Mouse (Mus musculus): ENCODE measurements around the gene Ccdc63.

Gene Ccdc63

DNA sequence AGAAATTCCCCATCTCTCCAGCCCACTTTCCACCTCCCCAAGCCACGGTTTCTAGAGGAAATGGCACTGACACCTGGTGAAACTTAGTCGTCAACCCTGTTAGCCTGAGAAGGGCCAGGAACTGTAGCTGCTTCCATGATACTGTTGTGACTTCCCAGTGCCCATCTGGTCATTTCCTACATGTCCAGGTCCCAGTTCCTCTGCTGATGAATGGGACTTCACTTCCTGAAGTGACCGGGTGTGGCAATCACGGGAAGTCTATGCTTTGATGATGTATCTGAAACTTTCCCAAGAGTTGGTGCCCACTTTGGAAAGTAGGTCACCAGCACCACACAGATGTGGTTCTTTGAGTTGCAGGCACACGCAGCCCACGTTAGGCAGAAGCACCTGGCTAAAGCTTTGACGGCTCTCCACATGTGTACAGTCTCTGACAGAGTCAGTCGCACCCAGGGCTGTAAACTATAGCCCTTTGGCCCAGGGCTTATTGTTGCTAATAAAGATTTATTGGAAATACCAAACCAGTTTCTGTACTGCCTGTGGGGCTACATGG lies 15.3 kb downstream of the Ccdc63 start:
- DNase-seq (ENCODE audit: low spot score in 2 of 2), result no peak

DNA sequence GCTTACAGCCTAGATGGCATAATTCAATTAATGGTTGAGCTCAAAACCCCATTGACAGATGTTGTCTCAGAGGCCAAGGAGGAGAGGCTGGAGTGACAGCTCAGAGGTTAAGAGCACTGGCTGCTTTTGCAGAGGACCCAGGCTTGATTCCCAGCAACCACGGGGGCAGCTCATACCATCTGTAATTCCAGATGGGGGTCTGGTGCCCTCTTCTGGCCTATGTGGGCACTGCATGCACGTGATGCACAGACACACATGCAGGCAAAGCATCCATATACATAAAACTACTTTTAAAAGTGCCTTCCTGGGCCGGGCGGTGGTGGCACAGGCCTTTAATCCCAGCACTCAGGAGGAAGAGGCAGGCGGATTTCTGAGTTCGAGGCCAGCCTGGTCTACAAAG lies 24.4 kb downstream of the Ccdc63 start:
- DNase-seq (ENCODE audit: low spot score in 2 of 2), result no peak

DNA sequence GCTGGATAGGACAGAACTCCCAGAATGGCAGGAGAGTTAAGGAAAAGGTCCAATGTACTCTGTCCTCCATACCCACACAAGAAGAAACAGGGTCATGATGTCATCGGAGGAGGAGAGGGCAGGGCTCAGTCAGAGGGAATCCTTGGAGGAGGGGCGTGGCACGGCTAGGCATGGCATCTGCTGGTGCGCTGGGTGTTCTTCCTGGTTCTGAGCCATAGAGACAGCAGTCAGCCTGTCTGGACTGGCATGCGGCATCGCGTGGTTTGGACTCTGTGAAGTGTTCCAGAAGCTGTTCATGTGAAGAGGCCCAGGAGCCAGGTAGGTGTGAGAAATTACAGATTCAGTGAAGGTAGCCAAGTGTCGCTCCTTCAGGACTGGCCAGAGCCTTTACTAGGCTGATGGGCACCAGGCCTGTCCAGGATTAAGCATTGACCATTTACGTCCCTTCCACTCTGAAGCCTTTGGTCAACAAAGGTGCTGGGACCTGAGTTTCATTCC lies 25.3 kb downstream of the Ccdc63 start:
- DNase-seq (ENCODE audit: low spot score in 2 of 2), result no peak

DNA sequence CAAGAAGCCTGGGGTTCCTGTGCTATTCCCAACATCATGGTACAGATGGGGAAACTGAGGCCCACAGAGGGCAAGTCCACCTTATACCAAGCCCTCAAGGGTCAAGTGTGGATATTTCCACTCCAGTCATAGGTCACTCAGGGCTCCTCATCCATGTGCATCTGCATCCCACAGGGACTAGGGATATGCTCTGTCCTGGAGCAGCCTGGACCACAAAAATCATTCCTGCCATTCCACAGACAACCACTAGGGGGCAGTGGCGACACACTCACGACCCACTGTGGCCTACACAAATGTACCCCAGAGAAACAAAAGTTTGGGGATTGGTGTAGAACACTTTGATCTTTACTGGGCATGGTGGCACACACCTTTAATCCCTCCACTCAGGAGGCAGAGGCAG lies 26.4 kb downstream of the Ccdc63 start:
- DNase-seq (ENCODE audit: low spot score in 2 of 2), result peak; percentile 65 to 72

DNA sequence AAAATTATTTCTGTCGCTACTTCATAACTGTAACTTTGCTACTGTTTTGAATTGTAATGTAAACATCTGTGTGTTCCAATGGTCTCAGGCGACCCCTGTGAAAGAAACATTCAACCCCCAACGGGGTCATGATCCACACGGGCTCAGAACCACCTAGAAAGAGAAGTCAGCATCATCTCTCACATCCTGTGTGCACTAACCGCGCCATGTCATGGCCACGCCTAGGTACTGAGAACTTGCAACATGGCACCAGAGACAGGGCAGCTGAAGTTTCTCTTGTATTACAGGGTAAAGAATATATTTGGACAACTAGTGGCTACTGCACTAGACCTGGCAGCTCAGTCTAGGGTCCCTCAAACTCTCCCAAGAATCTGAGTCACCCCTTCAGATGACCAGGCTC lies 27.2 kb downstream of the Ccdc63 start:
- DNase-seq (ENCODE audit: low spot score in 2 of 2), result no peak

DNA sequence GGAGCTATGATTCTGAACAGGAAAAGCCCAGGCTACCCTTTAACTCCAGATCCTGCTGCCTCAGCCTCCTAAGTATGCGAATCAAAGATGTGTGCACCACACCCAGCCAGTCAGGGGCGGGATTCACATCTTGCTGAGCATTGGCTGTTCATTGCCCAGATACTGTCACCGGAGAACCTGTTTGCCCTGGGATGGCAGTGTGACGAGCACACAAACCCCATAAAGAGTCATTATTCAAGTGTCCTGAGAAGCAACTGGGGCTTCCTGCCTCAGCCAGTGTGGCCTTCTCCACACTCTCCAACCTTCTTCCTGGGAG lies 28.7 kb downstream of the Ccdc63 start:
- DNase-seq (ENCODE audit: low spot score in 2 of 2), result no peak

DNA sequence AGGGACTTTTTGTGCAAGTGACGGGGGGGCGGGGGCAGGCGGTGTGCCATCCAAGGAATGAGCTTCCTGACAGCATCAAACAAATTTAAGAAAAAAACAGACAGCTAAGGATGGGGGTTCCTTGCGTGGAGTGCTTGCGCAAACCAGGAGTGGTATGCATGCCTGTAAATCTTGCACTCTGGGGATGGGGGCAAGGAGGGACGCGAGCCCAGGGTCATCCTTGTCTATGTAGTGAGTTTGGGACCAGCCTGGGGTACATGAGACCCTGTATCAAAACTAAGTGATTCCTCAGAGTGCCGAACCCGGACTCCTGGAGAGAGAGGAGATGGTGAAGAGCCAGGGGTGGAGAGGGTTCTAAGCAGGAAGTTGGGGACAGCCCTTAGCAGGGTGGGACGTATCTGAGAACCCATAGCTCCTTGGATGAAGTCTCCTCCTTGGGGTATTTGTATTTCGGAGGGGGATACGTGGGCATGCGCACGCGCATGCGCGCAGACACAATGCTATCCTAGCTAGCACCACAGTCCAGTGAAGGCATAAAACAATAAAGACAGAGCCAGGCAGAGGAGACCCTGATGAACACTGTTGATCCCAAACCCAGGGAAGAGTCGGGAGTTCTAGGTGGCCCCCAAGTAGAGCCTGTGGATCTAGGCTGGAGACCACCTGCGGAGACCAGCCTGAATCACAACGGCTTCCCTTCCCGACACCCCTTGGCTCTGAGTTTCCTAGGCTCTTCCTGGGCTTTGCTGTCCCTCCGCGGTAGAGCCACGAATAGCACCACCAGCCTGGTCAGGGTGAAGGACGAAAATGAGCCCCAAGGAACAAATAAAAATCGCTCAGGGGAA lies 29.3 kb downstream of the Ccdc63 start:
- no peak for DNase-seq (ENCODE audit: low spot score in 2 of 2)

DNA sequence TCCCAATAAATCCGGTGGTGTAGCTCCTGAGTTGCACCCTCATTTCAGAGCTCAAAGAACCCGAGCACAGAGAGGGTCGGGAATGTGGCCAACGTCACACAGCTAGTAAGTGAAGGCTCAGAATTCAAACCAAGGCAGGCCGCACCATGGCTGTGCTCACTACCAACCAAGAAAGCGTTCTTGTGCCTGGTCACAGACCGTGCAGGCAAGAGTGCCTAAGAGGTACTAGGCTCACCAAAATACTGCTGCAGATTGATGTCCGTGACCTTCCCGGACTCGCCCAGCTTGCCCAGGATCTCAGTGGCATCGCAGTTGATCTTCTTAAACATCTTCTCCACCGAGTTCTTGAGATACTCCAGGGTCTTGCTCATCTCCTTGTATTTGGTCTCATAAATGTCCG lies 30.0 kb downstream of the Ccdc63 start:
- DNase-seq (ENCODE audit: low spot score in 2 of 2), result no peak

DNA sequence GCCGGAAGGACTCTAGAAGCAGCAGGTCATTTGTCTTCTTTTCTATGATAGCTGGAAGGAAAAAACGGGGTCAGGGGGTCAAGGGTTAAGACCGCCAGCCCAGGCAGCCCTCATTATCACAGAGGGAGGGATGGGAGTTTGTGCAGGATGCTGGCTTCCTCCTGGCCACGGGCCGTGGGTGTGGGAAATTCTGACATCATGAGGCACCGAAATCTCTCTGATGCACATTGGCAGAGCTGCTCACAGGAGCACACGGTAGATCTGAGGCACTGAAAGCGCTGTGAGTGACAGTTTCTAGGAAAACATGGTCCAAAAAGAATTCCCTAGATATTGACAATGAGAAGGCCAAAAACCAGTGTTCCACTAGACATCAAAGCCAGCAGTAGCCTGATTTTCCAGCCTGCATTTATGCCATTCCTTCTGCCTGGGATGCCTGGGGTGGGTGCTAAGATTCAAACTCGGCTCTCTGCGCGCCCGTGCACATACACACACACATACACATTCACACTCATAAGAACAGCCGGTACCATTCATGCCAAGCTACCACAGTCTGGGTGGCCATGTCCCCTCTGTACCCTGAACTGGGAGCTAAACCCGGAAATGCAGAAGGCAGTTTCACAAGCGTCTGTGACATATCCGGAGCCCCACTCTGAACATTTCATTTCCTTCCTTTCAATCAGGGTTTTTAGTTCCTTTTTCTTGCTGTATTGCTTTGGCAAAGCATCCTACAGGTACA lies 31.1 kb downstream of the Ccdc63 start:
- no peak for DNase-seq (ENCODE audit: low spot score in 2 of 2)

DNA sequence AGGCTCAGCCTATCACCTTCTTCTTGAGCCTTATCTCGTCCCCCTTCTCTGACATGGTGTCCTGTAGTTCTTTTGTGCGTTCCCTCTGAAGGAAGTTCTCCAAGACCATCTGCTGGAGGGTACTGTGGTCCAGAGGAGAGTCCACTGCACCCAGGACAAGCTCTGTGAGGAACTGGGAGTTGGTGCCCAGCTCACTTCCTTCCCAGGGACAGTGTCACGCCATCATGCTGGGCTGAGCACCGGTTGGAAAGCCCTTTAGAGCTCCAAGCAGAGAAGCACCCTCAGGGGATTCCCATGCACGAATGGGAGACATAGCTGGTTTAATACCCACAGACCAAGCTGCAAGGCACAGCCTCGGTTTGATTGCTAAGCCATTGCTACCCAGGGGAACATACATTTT lies 32.5 kb downstream of the Ccdc63 start:
- DNase-seq (ENCODE audit: low spot score in 2 of 2), result no peak

DNA sequence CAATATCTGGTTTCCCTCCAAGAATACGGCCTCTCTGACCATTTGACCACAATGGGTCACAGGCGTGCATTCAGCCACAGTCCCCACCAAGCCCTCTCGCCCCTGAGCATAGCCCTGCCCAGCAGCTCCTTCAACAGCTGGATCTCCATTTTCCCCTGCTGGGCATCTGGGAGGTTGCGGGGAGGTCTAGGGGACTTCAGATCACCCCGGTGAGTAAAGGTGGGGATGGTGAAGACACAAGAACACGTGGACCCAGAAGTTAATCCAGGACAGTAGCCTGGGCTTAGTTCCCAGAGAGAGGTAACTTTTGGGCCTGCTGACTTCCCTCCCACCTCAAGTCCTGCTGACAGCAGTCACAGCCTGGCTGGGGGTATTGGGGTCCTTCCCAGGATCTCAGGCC lies 34.4 kb downstream of the Ccdc63 start:
- no peak for DNase-seq (ENCODE audit: low spot score in 2 of 2)

DNA sequence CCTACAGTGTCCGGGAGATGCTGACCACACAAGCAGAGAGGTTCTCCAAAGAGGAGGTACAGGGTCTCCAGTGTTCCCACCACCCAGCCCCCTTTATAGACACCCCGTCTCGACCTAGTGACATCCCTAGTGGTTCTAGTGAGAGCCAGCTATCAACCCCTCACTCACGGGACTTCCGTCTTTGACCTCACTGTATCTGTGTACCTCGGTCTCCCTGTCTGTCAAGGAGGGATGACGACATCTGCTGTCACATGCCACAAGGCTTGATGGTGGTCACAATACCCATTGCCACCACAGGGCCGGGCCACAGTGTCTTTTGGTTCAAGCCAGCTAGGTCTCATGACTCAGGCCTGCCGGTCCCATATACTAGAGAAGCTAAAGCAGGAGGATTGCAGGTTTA lies 35.6 kb downstream of the Ccdc63 start:
- no peak for DNase-seq (ENCODE audit: low spot score in 2 of 2)

DNA sequence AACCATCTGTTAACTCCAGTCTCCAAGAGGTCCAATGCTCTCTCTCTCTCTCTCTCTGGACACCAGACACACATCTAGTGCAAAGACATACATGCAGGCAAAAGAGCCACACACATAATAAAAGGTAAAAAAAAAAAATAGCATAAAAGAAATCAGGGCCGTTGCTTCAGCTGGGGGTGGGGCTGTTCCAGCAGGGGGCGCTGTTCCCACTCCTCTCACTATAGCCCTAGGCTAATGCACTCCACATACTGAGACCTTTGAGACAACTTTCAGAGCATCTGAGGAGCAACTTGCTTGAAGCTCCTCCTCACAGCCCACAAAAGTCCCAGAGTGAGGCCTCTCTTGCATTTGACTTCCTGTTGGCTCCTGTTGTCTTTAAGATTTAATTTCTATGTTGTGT lies 36.4 kb downstream of the Ccdc63 start:
- no peak for DNase-seq (ENCODE audit: low spot score in 2 of 2)

DNA sequence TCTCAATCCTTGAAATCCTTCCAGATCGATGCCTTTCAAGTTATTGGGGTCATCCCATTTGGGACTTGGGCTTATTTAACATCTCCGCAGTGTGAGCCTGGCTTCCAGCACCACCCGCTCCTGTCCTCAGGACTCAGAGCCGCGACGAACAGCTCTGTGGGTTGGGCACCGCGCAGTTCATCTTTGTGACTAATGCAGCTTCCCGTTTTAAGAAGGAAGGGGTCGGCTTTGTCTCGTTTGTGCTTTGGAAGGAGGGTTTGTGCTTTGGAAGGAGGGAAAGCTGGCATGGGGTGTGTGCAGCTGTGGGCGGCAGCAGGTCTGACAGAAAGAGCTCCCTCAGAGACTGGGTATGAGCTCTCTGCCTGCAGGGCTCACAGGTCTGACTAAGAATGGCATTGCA lies 37.5 kb downstream of the Ccdc63 start:
- peak; percentile 37 to 41 for DNase-seq (ENCODE audit: low spot score in 2 of 2)

DNA sequence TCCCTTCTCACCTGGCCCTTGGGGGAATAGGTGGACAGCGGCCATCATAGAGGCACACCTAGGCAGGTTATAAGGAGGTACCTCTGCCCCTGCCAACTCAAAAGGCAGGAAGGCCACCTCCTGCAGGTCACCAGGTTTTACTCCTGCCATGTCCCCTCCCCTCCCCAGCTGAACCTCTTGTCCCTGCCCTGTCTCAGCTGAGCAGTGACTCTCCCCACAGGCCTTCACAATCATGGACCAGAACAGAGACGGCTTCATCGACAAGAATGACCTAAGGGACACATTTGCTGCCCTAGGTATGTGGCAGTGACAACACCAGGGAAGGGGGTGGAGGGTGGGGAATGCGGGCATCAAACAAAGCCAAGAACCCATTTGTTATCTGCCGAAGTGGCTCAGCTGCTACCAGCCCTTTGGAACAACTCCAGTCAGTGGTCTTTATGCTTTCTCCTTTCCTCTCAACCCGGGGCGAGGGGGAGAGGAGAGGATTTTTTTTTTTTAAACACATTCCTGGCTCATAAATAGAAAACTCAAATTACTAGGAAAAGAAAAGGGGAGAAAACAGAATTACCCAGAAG lies 38.1 kb downstream of the Ccdc63 start:
- DNase-seq (ENCODE audit: low spot score in 2 of 2), result no peak

DNA sequence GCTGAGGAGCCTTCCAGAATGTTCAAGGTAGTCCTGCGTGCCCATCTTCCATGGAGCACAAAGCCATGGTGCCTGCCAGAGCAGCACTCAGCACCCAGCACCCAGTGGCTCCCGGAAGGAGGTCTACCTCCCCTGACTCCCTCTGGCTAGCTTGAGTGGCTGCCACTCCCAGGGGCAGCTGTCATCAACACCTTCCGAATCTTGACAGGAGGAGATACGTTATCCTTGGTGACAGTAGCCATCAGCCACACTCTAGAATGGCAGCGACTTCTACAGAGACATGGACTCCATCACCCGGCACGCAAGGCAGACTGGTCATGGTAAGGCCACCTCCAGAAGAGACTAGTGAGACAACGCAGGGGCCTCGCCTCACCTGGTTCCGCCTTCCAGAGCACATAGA lies 46.2 kb downstream of the Ccdc63 start:
- DNase-seq (ENCODE audit: low spot score in 2 of 2), result no peak

DNA sequence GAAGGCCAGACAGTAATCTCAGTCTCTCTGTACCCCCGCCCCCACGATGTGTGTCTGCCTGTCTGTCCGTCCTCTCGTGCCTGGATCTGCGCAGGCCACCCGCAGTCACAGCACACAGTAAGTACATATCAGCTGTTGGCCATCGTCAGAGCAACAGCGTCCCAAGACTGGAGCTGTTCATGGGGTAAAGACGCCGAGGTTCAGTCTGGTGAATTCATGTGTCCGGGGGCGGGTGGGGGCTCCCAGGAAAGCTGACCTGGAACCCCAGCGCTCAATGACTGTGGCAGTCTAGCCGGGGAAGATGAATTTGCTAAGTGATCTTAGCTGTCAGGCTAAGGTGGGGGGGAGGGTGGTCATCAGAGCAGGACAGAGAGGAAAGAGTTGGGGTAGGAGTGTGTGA lies 46.9 kb downstream of the Ccdc63 start:
- no peak for DNase-seq (ENCODE audit: low spot score in 2 of 2)

DNA sequence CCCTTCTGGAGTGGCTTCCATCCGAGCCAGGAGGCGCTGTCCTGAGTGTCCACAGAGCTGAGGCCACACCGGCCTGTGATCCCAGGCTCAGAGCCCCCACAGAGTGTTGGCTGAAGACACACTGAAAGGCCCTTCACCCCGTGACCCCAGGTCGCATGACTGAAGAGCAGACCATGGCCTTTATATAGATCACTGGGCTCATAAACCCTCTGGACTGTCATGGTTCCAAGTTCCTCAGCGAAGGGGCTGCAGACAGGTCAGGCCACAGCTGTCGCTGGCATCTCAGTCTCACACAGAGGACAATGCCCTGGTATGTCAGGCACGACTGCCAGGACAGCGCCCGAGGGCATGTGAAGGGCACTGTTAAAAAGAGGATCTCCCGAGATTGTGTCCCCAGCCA lies 47.8 kb downstream of the Ccdc63 start:
- no peak for DNase-seq (ENCODE audit: low spot score in 2 of 2)

DNA sequence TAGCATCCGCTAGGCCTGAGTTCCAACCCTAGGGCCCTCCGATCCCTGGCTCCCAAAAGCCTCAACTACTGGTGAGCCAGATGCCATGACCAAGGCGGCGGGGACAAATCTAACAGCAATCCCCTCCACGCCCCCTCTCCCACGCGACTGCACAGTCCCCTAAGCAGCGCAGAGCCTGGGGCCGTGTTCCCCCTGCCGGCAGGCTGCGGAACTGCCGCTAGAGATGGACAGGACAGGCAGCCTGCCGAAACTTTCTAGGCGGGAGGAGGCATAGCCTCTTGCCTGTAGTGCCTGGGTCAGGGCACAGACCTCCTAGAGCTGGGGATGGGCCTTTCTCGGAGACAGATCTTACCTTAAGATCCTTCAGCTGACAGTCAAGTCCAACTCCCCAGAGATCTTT lies 49.6 kb downstream of the Ccdc63 start:
- DNase-seq (ENCODE audit: low spot score in 2 of 2), result peak; percentile 45

DNA sequence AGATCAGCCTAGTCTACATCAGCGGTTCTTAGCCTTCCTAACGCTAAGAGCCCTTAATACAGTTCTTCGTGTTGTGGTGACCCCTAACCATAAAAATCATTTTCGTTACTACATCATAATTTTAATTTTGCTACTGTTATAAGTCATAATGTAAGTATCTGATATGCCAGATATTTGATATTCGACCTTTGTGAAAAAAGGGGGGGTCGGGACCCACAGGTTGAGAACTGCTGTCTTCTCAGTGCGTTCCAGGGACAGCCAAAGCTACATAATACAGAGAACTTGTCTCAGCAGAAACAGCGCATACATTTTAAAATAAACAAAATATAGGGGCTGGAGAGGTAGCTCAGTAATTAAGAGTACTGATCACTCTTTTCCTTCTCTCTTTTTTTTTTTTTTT lies 51.0 kb downstream of the Ccdc63 start:
- DNase-seq (ENCODE audit: low spot score in 2 of 2), result no peak

DNA sequence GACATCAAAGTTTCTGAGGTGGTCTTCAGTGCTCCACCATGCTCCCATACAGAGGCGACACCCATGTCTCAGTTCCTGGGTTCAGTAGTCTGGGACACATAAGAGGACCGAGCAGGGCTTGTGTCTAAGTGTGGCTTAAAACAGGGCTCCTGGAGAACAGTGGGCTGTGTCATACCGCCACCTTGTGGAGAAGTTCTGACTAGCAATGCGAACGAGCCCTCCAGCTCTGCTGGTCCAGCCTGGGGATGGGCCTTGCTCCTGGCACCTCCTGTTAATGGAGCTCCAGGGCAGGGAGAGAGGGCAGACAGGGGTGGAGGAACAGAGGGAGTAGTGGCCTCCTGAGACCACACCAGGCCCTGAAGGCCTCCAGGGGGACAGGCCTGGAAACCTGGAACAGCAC lies 51.7 kb downstream of the Ccdc63 start:
- peak; percentile 91 to 93 for DNase-seq (ENCODE audit: low spot score in 2 of 2)

DNA sequence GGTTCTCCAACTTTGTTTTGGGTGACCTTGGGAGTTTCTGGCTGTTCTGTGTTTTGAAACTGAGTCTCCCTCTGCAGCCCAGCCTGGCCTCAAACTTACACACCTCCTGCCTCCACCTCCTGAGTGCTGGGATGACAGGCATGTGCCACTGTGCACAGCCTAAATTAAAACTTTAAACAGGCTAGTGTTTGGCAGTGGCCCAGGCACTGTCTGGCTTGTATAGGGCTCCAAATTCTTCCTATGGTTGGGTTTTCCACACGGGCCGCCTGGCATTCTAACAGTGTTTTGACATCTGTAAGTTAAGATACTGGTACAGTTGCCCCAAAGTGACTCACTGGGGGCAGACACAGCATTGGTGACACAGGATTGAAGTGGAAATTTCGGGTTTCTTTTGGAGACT lies 54.5 kb downstream of the Ccdc63 start:
- no peak for DNase-seq (ENCODE audit: low spot score in 2 of 2)

DNA sequence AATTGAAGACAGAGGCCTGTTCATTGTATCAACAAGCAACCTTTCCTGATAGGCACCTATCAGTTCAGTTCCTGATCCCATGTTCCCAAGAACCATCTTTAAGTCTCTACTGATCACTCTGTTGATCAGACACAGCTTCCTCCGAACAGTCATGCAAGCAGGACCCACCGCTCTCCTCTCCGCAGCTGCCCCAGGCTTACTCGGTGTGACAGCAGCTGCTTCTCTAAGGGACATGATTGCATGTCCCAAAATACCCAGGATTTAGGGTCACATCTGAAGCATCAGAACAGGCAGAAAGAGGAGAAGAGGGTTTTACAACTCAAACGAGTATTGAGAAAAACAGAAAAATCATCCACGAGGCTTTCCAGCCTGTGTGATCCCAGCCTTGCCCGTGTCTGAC lies 55.3 kb downstream of the Ccdc63 start:
- DNase-seq (ENCODE audit: low spot score in 2 of 2), result no peak
